Mouse (Mus musculus) heart, postnatal 0 days (tissue): ENCODE measurements around the gene Rcan1.

Experiments used
- CTCF ChIP-seq: IDR thresholded peaks from 2 replicates; pipeline ENCODE4 v1.5.1; 2016; ENCODE audit warnings: antibody characterized with exemption, control low read depth, low read depth
- EP300 ChIP-seq: IDR thresholded peaks from 2 replicates; pipeline ENCODE4 v1.6.1; 2016; ENCODE audit warnings: antibody characterized with exemption, low read depth

- no peak for TF ChIP-seq CTCF
- no peak for TF ChIP-seq EP300
Measured at GRCm38 (mm10) chr16:92403069-92403468, 67.6 kb downstream of the Rcan1 start.
